Mouse (Mus musculus) lung, postnatal 0 days (tissue): ENCODE data around the gene Slc35e4. TPM values are rescaled to one million over a fixed set of nuclear protein-coding genes. Genes with fewer than 3 reads are reported as not detected.

ENCODE experiments used
- ATAC-seq: fragments of 200-750 bp; cut with Nextera tagmentation; 2 replicates; pipeline ENCODE4 v1.8.0; 2017; ENCODE audit warnings: moderate library complexity
- DNase-seq: peaks from one replicate; pipeline ENCODE4 v3.0.0-alpha.2; 2016; ENCODE audit warnings: low spot score
- H3K27ac ChIP-seq: fragments of 300-500 bp; sonication (generic); 2 replicates; pipeline ENCODE4 v1.5.1; 2014; ENCODE audit warnings: antibody characterized with exemption, mild to moderate bottlenecking, low read length, mixed read lengths
- H3K27me3 ChIP-seq: fragments of 300-500 bp; sonication (generic); replicated peaks from 2 replicates; pipeline ENCODE4 v1.6.1; 2014; ENCODE audit warnings: low read length, mixed read lengths; ENCODE audit not compliant: insufficient read depth
- H3K36me3 ChIP-seq: fragments of 300-500 bp; sonication (generic); 2 replicates; pipeline ENCODE4 v1.6.1; 2014; ENCODE audit warnings: low read length, mixed read lengths; ENCODE audit not compliant: insufficient read depth
- H3K4me1 ChIP-seq: fragments of 300-500 bp; sonication (generic); 2 replicates; pipeline ENCODE4 v1.6.1; 2014; ENCODE audit warnings: antibody characterized with exemption, low read depth, low read length, mixed read lengths; ENCODE audit not compliant: insufficient read depth
- H3K4me2 ChIP-seq: fragments of 300-500 bp; sonication (generic); replicated peaks from 2 replicates; pipeline ENCODE4 v1.6.1; 2014; ENCODE audit warnings: low read depth, mild to moderate bottlenecking, low read length, moderate library complexity, mixed read lengths
- H3K4me3 ChIP-seq: fragments of 300-500 bp; sonication (generic); 2 replicates; pipeline ENCODE4 v1.5.1; 2014; ENCODE audit warnings: low read depth, low read length
- H3K9ac ChIP-seq: fragments of 300-500 bp; sonication (generic); replicated peaks from 2 replicates; pipeline ENCODE4 v1.6.1; 2014; ENCODE audit warnings: low read depth, mild to moderate bottlenecking
- H3K9me3 ChIP-seq: fragments of 300-500 bp; sonication (generic); 2 replicates; pipeline ENCODE4 v1.6.1; 2016; ENCODE audit warnings: low read length, mixed read lengths
- CTCF ChIP-seq: IDR thresholded peaks from 2 replicates; pipeline ENCODE4 v1.5.1; 2016; ENCODE audit warnings: antibody characterized with exemption, mild to moderate bottlenecking
- EP300 ChIP-seq: IDR thresholded peaks from 2 replicates; pipeline ENCODE4 v1.6.1; 2016; ENCODE audit warnings: antibody characterized with exemption, mild to moderate bottlenecking, control low read depth
- WGBS: fragments of 180-500 bp; shearing (Covaris S2); extraction: QIAGEN DNeasy Blood & Tissue Kit; methylation state at CpG from one replicate; pipeline ENCODE4 v1.1.7; 2014; 5-methylcytosine and 5-hydroxymethylcytosine counted together
- polyA plus RNA-seq: library from polyadenylated mRNA; unstranded; fragments of >200 nt; fragmentation: Nextera tagmentation; extraction: Ambion mirVana; gene quantifications from 2 replicates; pipeline ENCODE4 v1.2.1, GENCODE M21; 2015

Slc35e4 gene
- polyA plus RNA-seq, 1 experiment from 2014 or later, result 10.3 TPM

DNA sequence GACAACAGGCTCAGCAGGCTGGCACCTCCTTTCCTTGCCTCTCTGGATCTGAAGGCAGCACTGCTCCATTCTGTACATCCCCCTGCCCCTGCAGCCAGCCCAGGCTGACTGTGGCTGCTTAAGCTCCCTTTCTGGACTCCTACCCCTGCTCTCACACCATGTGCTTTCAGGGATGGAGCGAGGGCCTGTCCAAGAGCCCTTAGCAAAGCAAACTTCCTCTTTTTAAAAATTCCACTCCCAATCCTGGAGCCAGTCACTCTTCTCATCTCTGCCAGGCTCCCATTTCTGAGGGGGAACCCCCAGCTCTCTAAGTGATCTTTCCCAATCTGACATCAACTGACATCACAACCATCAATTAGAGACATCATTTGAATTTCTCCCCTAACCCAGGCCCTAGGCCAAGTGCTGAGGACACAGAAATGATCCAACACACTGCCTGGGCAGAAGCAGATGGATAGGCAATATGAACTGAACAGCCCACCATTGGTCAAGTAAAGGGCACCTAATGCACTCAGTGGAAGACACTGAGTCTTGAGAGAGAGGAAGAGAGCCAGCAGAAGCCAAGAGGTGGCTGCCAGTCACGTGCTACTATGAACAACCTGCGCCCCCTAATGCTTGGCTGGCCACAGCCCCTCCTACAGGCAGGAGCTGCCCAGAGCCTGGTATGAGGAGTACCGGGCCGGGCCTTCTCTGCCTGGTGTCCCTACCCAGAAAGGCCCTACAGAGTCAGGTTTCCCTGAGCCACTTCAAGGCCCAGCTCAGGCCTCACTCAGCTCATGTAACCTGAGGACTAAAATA, 3.8 kb downstream of the Slc35e4 start:
- DNase-seq (peak; percentile 54), ATAC-seq (no peak)
- Histone ChIP-seq H3K4me2 (no peak overlapping the region), H3K27me3 (no peaks in the 10 kb centered on the region), H3K4me1 (peaks cover 15% of the 10 kb centered on the region), H3K36me3 (no peaks in the 10 kb centered on the region), H3K9me3 (no peaks in the 10 kb centered on the region), H3K4me3 (no peak overlapping the region), H3K9ac (no peak overlapping the region), H3K27ac (no peak overlapping the region)
- WGBS, result 56% methylated on average over 5 of the region's 5 CpGs
- TF ChIP-seq CTCF (peak; percentile 21; the same call in 1 of the 2 replicates), EP300 (no peak)

DNA sequence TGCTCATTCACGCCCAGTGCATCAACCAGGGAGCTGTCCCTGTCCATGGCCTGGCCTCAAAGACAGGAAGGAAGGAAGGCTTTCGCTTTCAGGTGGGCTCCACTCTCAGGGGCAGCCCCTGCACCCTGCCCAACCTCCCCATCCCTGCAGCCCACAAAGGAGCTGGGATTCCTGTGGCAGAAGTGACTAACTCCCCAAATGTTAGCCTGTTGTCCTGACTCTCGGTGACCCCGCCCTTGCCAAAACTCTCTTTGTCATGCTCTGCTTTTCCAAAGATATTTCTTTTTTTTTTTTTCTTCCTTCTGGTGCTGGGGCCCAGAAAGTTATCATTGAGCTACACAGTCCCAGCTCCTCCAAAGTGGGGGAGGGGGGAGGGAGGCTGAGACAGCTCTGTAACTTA, 5.2 kb downstream of the Slc35e4 start:
- H3K9me3 ChIP-seq, result no peaks in the 10 kb centered on the region
- H3K27ac ChIP-seq, result no peak overlapping the region
- TF ChIP-seq CTCF, result no peak
- no peak for TF ChIP-seq EP300
- H3K4me3 ChIP-seq, result no peak overlapping the region
- H3K36me3 ChIP-seq, result no peaks in the 10 kb centered on the region
- H3K27me3 ChIP-seq, result no peaks in the 10 kb centered on the region
- no peak for DNase-seq
- H3K4me2 ChIP-seq, result no peak overlapping the region
- 85% methylated on average over 4 of the region's 4 CpGs for WGBS
- ATAC-seq, result no peak
- no peak overlapping the region for H3K9ac ChIP-seq
- H3K4me1 ChIP-seq, result peaks cover 15% of the 10 kb centered on the region

DNA sequence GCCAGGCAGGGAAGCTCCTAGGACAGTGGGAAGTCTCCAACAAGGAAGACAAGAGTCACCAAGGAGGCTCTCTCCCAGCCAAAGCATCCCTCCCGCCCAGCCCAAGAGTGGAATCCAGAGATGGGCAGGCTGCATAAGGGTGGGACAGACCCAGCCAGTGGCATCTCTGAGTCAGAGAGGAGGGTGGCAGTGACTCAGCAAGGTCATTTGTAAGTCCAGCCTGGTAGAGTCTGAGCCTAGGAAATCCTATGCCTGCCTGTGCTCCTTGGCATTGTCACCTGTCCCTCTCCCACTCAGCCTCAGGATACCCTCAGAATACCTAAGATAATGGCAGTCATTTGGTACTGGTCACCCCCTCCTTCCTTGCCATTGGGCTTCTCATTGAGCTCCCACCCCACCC, 9.0 kb downstream of the Slc35e4 start:
- DNase-seq (no peak), ATAC-seq (no peak)
- Histone ChIP-seq H3K9ac (no peak overlapping the region), H3K27me3 (no peaks in the 10 kb centered on the region), H3K4me3 (no peak overlapping the region), H3K4me1 (peaks cover 8% of the 10 kb centered on the region), H3K36me3 (no peaks in the 10 kb centered on the region), H3K9me3 (no peaks in the 10 kb centered on the region), H3K27ac (no peak overlapping the region), H3K4me2 (no peak overlapping the region)
- TF ChIP-seq CTCF, result no peak
- 64% methylated on average over 1 of the region's 1 CpGs for WGBS

DNA sequence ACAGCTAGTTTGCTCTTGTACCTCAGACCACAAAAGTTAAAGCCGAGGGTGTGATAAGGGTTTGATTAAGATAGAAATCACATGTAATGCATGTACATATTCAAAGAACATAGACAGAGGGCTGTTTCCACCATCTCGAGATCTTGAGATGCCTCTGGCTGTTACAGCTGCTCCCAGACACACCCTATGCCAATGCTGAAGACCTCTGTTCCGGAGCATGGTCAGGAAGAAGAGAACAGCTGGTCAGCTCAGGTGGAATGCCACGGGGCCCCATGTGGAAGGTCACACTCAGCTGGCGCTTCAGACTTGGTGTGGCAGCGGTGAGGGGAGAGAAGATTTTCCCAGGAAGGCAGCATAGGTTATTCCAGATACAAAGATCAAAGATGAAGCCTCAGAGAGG, 9.8 kb downstream of the Slc35e4 start:
- Histone ChIP-seq H3K27ac (no peak overlapping the region), H3K27me3 (no peaks in the 10 kb centered on the region), H3K4me2 (no peak overlapping the region), H3K4me1 (peaks cover 5% of the 10 kb centered on the region; the same call in 1 of the 2 replicates), H3K9ac (no peak overlapping the region), H3K4me3 (no peak overlapping the region), H3K36me3 (no peaks in the 10 kb centered on the region), H3K9me3 (no peaks in the 10 kb centered on the region)
- no peak for ATAC-seq
- TF ChIP-seq EP300 (no peak), CTCF (no peak)
- 76% methylated on average over 6 of the region's 6 CpGs for WGBS
- no peak for DNase-seq

DNA sequence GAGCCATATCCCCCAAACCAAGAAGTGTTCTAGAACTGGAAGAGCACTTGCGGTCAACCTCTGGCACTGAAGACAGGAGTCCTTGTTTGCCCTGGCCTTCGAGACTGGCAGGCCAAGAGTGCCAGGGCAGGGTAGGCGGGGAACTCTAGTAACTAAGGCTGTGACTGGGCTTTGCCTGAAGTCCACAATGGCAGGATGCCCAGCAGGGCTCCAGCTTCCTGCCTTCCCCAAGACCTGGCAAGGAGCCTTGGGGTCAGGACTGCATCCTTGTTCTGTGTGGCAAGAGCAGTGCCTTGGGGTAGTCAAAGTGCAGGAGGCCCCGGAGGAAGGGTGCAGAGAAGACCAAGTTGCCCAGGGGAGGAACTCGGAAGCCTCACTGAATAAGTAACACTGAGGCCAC, 11.4 kb downstream of the Slc35e4 start:
- Histone ChIP-seq H3K9ac (no peak overlapping the region), H3K4me3 (no peak overlapping the region), H3K4me1 (peaks cover 5% of the 10 kb centered on the region; the same call in 1 of the 2 replicates), H3K27me3 (no peaks in the 10 kb centered on the region), H3K9me3 (no peaks in the 10 kb centered on the region), H3K27ac (peak overlapping the region; percentile 51; the same call in 1 of the 2 replicates), H3K36me3 (no peaks in the 10 kb centered on the region), H3K4me2 (no peak overlapping the region)
- peak; percentile 89 for DNase-seq
- TF ChIP-seq EP300 (0 out of 2 replicates have a peak, but pooled peaks have one; percentile 30), CTCF (no peak)
- ATAC-seq, result peak; percentile 90
- WGBS, result 35% methylated on average over 5 of the region's 5 CpGs

DNA sequence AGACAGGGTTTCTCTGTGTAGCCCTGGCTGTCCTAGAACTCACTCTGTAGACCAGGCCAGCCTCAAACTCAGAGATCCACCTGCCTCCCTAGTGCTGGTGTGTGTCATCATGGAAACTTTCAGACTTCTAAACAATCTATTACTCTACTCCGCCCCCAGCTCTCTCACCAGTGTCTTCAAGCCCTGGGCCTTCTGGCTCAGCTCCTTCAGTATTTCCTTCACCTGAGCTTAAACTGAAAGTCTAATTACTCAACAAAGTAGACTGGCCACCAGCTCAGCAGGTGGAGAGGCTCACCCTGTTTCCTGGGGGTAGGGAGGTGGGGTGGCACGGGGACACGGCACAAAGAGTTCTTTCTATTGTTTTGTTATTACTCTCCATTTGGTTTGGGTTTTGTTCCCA, 11.9 kb downstream of the Slc35e4 start:
- Histone ChIP-seq H3K4me3 (no peak overlapping the region), H3K27ac (no peak overlapping the region), H3K36me3 (no peaks in the 10 kb centered on the region), H3K9ac (no peak overlapping the region), H3K4me1 (peaks cover 5% of the 10 kb centered on the region; the same call in 1 of the 2 replicates), H3K4me2 (no peak overlapping the region), H3K9me3 (no peaks in the 10 kb centered on the region), H3K27me3 (no peaks in the 10 kb centered on the region)
- DNase-seq (no peak), ATAC-seq (peak; percentile 17; the same call in 1 of the 2 replicates)
- TF ChIP-seq EP300 (no peak), CTCF (no peak)
- 75% methylated on average over 3 of the region's 3 CpGs for WGBS
